Mouse (Mus musculus) heart, adult 8-10 months (tissue): ENCODE measurements around the gene Lrrc61. TPM values are rescaled to one million over a fixed set of nuclear protein-coding genes. Genes with fewer than 3 reads are reported as not detected.

Experiments used
- DNase-seq: peaks from one replicate; pipeline ENCODE4 v3.0.0; 2022; ENCODE audit warnings: low spot score
- total RNA-seq, 4 experiments: library from RNA; stranded (reverse); gene quantifications; 2 replicates each; pipeline ENCODE4 v1.2.4; 2022

The Lrrc61 gene
- total RNA-seq, 4 experiments from 2014 or later: 17.7 to 20.1 (median 18.8) TPM

- peak; percentile 52 for DNase-seq
Observed at GRCm38 (mm10) chr6:48546858-48547257, 7.7 kb upstream of the Lrrc61 start.

- DNase-seq: no peak
Observed at GRCm38 (mm10) chr6:48548314-48548713, 6.3 kb upstream of the Lrrc61 start.

- DNase-seq: no peak
Observed at GRCm38 (mm10) chr6:48552918-48553317, 1.7 kb upstream of the Lrrc61 start.

GRCm38 (mm10) chr6:48553819-48554218 is 777 bp upstream of the Lrrc61 start:
- DNase-seq: no peak

DNA sequence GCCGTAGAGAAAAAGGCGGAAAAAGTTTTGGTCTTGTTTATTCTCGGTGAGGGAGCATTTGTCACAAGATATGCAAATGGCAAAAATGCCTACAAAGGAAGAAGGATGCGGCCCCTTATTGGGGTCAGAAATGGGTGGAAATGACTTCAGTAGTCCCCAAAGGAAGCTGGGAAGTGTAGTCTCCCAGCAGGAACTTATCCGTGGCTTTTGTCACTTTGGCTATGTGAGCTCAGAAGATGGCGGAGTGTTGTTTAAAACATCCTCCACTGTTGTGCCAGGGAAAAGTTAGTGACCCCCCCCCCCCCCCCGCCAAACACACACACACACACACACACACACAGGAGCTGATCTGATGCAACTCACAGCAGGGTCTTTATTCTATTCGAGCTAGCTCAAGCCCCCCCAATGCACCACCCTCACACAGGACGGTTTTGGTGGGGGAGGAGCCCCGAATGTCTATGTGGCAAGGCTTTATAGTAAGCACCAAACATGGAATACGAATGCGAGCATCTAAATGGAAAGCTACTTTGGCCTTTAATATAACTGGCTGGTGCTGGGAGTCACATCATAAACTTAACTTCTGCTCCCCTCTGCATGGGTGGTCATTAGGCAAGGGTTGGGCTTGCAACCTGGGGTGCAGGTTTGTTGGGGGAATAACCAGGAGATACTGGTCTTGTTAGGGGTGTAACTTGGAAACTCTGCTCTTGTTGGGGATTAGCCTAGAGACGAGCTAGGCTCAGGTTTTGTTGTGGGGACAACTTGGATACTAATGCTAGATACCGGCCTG is 701 bp downstream of the Lrrc61 start:
- peak; percentile 83 for DNase-seq

DNA sequence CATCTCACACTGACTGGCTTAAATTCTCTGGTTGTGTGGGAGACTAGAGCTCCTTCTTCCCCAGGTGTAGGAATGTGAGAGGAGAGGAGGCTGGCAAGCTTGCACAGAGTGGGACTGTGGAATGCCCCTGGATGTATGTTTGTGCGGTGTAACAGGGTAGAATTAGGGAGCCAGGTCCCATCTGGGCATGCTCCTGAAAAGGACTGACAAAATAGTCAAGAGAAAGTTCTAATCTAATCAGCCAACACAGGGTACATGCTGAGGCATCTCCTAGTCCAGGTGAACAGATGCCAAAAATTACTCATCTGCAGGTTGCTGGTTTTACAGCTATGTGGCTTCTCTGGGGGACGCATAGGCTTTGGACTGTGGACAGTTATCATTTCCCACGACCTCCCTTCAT is 1.4 kb downstream of the Lrrc61 start:
- no peak for DNase-seq

GRCm38 (mm10) chr6:48565693-48566310 is 11.2 kb downstream of the Lrrc61 start:
- no peak for DNase-seq

- peak; percentile 84 for DNase-seq
Observed at GRCm38 (mm10) chr6:48566312-48566711, 11.7 kb downstream of the Lrrc61 start.

GRCm38 (mm10) chr6:48568036-48568984 is 13.7 kb downstream of the Lrrc61 start:
- peak; percentile 43 for DNase-seq

DNA sequence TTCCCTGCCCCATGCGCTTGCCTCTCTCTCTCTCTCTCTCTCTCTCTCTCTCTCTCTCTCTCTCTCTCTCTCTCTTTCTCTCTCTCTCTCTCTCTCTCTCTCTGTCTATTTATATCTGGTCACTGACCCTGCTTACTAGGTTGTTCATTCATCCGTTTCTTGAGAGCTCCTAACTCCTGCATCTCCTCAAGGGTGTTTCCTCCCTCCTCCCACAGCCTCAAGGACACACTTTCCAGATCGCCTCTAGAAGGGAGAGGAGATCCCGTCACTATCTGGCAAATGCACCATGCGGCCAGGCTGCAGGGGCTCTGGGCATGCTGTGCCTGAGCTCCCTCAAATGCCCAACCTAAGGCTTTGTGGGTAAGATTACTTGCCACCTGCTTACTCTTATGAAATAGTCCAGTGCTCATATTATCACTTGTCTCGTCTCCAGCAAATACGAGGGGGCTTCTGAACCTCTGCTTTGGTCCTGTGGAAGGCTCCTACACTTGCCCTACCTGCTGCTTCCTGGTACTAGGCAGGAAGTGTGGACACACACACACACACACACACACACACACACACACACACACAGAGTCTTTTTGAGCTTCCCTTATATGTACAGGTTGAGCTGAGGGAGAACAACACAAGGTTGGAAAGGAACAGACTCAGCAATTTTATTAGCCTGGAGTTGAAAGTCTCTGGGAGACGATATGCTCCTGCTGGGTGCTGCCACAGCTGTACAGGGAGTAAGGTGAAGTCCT is 14.6 kb downstream of the Lrrc61 start:
- no peak for DNase-seq

GRCm38 (mm10) chr6:48572014-48572413 is 17.4 kb downstream of the Lrrc61 start:
- no peak for DNase-seq

GRCm38 (mm10) chr6:48572572-48573061 is 18.0 kb downstream of the Lrrc61 start, which contains the start of gene Rarres2:
Gene Rarres2, minus strand, starts transcription at chr6:48572789.
- DNase-seq: peak; percentile 74

- DNase-seq: peak; percentile 53
Observed at GRCm38 (mm10) chr6:48573280-48573679, 18.7 kb downstream of the Lrrc61 start.

DNA sequence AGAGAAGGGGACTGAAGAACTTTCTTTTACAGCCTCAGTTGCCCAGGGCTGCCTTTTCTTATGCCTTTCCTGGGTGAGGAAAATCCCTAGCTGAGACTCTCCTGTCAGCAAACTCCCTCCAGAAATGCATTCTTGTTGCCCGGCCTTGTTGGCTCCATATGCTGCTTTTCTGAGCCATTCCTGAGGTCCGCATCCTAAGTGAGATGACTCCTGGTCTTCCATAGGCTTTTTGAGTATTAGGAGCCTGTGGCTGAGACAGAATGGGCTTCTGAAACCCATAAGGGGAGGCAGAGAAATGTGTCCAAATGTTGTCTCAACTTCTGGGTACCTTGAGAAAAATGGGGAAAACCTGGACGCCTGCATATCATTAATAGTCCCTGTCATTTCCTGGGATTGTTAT is 19.4 kb downstream of the Lrrc61 start:
- DNase-seq: no peak

- no peak for DNase-seq
Observed at GRCm38 (mm10) chr6:48578736-48579135, 24.1 kb downstream of the Lrrc61 start.

- peak; percentile 59 for DNase-seq
Observed at GRCm38 (mm10) chr6:48579215-48579648, 24.6 kb downstream of the Lrrc61 start.

- DNase-seq: no peak
Observed at GRCm38 (mm10) chr6:48581257-48581656, 26.7 kb downstream of the Lrrc61 start.

GRCm38 (mm10) chr6:48582037-48582436 is 27.4 kb downstream of the Lrrc61 start:
- peak; percentile 68 for DNase-seq

DNA sequence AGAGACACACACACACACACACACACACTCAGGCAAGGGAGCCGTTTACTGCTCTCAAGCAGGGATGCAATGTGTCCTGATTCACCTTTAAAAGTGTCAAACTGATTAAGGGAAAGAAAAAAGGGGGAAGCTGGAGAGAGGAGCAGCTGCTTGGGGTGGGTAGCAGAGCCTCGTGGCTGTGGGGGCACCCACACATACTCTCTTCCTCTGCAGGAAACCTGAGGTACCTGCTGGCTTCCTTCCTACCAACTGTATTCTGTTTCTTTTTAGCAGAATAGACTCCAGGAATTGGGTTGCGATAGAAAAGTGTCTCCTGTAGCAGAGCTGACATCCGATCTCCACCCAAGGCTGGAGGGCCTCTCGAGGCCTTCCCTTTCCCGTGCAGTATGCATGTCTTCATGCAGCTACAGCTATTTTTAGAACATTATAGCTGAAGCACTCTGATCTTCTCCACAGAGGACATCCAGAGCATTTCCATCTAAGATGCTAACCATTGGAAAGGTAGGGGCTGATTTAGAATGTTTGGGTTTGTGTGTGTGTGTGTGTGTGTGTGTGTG is 34.7 kb downstream of the Lrrc61 start, which contains the start of gene Gm45021:
Gene Gm45021 (plus strand): TSS at position 417 of the 557 bp plus-strand sequence.
- no peak for DNase-seq

DNA sequence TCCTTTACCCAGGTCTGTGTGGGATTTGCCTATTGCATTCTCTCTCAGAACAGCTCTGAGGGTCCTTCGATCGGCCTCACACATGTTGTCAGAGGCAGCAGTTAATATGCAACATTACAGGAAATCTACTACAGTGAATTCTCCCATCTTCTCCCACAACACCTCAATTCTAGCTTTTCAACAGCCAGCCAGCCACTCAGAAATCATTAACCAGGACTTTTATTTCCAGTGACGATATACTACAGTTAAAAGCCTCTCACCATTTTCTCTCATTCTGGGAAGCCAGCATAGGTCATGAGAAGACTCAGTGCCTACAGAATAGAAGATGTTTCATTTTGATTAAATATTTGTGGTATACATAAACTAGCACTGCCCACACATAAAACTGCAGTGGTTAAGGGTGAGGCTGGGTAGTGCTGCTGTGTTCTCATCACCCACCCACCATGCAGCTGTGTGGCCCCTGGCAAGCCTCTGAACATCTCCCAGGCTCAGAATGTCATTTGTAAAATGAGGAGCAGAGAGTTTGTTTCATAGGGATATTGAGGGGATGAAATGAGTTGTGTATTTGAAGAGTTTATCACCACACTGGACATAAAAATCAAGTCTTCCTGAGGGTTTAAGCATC is 36.7 kb downstream of the Lrrc61 start:
- DNase-seq: no peak
